Mouse (Mus musculus) stomach, postnatal 0 days (tissue): ENCODE data around the gene Gm614.

Experiments
- CTCF ChIP-seq: IDR thresholded peaks from 2 replicates; pipeline ENCODE4 v1.5.1; 2016; ENCODE audit warnings: antibody characterized with exemption, low read depth, mild to moderate bottlenecking, moderate library complexity
- EP300 ChIP-seq: optimal IDR thresholded peaks from 2 replicates; pipeline ENCODE3; 2016; ENCODE audit warnings: antibody characterized with exemption

DNA sequence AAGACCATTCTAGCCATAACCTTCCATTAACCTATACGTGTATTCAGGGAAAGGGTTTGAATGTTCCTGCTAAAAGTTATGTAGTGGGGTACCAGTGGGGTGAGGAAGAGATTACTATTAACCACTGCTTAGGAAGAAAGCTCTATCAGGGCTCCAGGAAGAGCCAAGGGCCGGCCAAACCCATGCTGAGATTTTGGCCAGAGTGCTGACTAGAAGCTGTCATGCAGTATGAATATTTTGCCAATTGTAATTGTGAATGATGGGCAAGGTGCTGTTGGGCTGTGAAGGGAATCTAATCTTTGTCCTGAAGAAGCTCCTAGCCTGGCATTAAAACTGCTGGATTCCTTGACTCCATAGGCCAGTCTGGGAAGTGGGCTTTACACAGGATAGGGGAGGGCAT is 40.9 kb upstream of the Gm614 start:
- TF ChIP-seq CTCF (no peak), EP300 (no peak)
